ENCODE assay signal across 8 mouse cellular contexts in the genomic region with DNA sequence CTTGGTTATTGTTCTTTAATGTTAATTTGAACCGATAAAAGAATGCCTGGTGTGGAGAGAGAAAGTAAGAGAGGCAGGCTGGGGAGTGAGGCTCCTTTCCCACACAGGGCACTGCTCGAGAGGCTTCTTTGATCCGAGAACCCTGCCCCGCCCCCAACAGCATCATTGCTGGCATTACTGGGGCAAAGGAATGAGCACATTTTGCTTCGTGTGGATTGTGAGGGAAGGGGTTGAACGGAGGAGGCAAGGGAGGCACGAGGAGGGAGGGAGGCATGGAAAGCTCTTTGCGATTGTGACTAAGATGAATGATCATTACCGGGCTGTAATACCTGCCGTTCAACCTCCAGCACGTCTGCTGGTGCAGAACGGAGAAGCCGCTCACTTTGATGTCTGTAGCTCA.
DNase-seq lines count a peak whose midpoint lies in the region; ATAC-seq and TF ChIP-seq lines count a peak whose summit lies in the region.

No protein-coding gene starts in this region.

- 12% methylated on average over 13 of the region's 13 CpGs for WGBS in heart, embryonic 15.5 days
- WGBS in forebrain, embryonic 10.5 days: 4% methylated on average over 13 of the region's 13 CpGs
- WGBS in intestine, postnatal 0 days: 4% methylated on average over 13 of the region's 13 CpGs
- WGBS in liver, postnatal 0 days (ENCODE audit: insufficient replicate concordance): 18% methylated on average over 13 of the region's 13 CpGs
- WGBS in neural tube, embryonic 12.5 days: 2% methylated on average over 13 of the region's 13 CpGs

- H3K9me3 ChIP-seq in heart, embryonic 15.5 days (replicated peaks): no peaks in the 10 kb centered on the region
- no peaks in the 10 kb centered on the region for H3K9me3 ChIP-seq in forebrain, embryonic 10.5 days
- no peaks in the 10 kb centered on the region for H3K9me3 ChIP-seq in intestine, postnatal 0 days (ENCODE audit: control insufficient read depth)
- no peaks in the 10 kb centered on the region for H3K9me3 ChIP-seq in liver, postnatal 0 days (ENCODE audit: low read length)
- no peaks in the 10 kb centered on the region for H3K9me3 ChIP-seq in neural tube, embryonic 12.5 days

- no peak for TF ChIP-seq EP300 in liver, postnatal 0 days (IDR thresholded peaks at IDR 0.05; ENCODE audit: low read depth)

- peaks cover 15% of the 10 kb centered on the region; the same call in 1 of the 2 replicates for H3K4me1 ChIP-seq in heart, embryonic 15.5 days (replicated peaks)
- H3K4me1 ChIP-seq in bone marrow macrophage, adult 2 months (ENCODE audit: control insufficient read depth, insufficient read depth, low read length): peaks cover 28% of the 10 kb centered on the region
- H3K4me1 ChIP-seq in forebrain, embryonic 10.5 days: peaks cover 38% of the 10 kb centered on the region
- no peaks in the 10 kb centered on the region for H3K4me1 ChIP-seq in intestine, postnatal 0 days (replicated peaks; ENCODE audit: control insufficient read depth, insufficient read depth, low read length)
- peaks cover 6% of the 10 kb centered on the region; the same call in 1 of the 2 replicates for H3K4me1 ChIP-seq in liver, postnatal 0 days (ENCODE audit: insufficient read depth)
- peaks cover 29% of the 10 kb centered on the region for H3K4me1 ChIP-seq in neural tube, embryonic 12.5 days

- no peak; the same call in 1 of the 2 replicates for ATAC-seq in heart, embryonic 15.5 days (replicated peaks; ENCODE audit: insufficient number of reproducible peaks, insufficient read depth, low FRiP score, low read depth)
- no peak for ATAC-seq in intestine, postnatal 0 days
- ATAC-seq in liver, postnatal 0 days: no peak
- ATAC-seq in neural tube, embryonic 12.5 days (ENCODE audit: low FRiP score, low read depth): peak; percentile 82
- no peak for ATAC-seq in erythroid progenitor cell, adult 5-6 weeks (replicated peaks; ENCODE audit: low FRiP score, poor library complexity, severe bottlenecking)

- DNase-seq in heart, adult 11 months: no peak
- peak; percentile 55 for DNase-seq in forebrain, embryonic 10.5 days (ENCODE audit: extremely low spot score, low spot score)
- DNase-seq in liver, postnatal 0 days: peak; percentile 24

- peak overlapping the region; percentile 30 for H3K4me3 ChIP-seq in heart, embryonic 15.5 days
- H3K4me3 ChIP-seq in bone marrow macrophage, adult 2 months (ENCODE audit: insufficient read depth, low read length): no peak overlapping the region
- peak overlapping the region; percentile 33 for H3K4me3 ChIP-seq in forebrain, embryonic 10.5 days
- H3K4me3 ChIP-seq in intestine, postnatal 0 days (ENCODE audit: low read depth, low read length): no peak overlapping the region
- H3K4me3 ChIP-seq in liver, postnatal 0 days (ENCODE audit: low read depth, low read length): no peak overlapping the region
- peak overlapping the region; percentile 16; the same call in 1 of the 2 replicates for H3K4me3 ChIP-seq in neural tube, embryonic 12.5 days

- H3K4me2 ChIP-seq in heart, embryonic 15.5 days: peak overlapping the region; percentile 56
- H3K4me2 ChIP-seq in intestine, postnatal 0 days (replicated peaks; ENCODE audit: low read depth): peak overlapping the region; percentile 41
- H3K4me2 ChIP-seq in liver, postnatal 0 days (ENCODE audit: low read depth, low read length): peak overlapping the region; percentile 40
- peak overlapping the region; percentile 56 for H3K4me2 ChIP-seq in neural tube, embryonic 12.5 days (replicated peaks)

- H3K36me3 ChIP-seq in heart, embryonic 15.5 days: no peaks in the 10 kb centered on the region
- H3K36me3 ChIP-seq in forebrain, embryonic 10.5 days (replicated peaks): no peaks in the 10 kb centered on the region
- H3K36me3 ChIP-seq in intestine, postnatal 0 days (ENCODE audit: control insufficient read depth, insufficient read depth): no peaks in the 10 kb centered on the region
- H3K36me3 ChIP-seq in liver, postnatal 0 days (replicated peaks; ENCODE audit: insufficient read depth, low read length): no peaks in the 10 kb centered on the region
- H3K36me3 ChIP-seq in neural tube, embryonic 12.5 days: no peaks in the 10 kb centered on the region

- TF ChIP-seq POLR2A in bone marrow macrophage, adult 2 months (IDR thresholded peaks at IDR 0.05; ENCODE audit: borderline replicate concordance, low read depth, low read length): no peak

- H3K9ac ChIP-seq in heart, embryonic 15.5 days: no peak overlapping the region
- H3K9ac ChIP-seq in intestine, postnatal 0 days (ENCODE audit: low read depth, low read length): no peak overlapping the region
- H3K9ac ChIP-seq in liver, postnatal 0 days (replicated peaks): no peak overlapping the region
- no peak overlapping the region for H3K9ac ChIP-seq in neural tube, embryonic 12.5 days

- no peak for TF ChIP-seq CTCF in bone marrow macrophage, adult 2 months (IDR thresholded peaks at IDR 0.05; ENCODE audit: low read depth, low read length)
- no peak for TF ChIP-seq CTCF in intestine, postnatal 0 days (IDR thresholded peaks at IDR 0.05; ENCODE audit: low read depth)
- no peak for TF ChIP-seq CTCF in liver, postnatal 0 days (IDR thresholded peaks at IDR 0.05; ENCODE audit: low read depth)

- no peaks in the 10 kb centered on the region for H3K27me3 ChIP-seq in heart, embryonic 15.5 days
- peaks cover 65% of the 10 kb centered on the region for H3K27me3 ChIP-seq in forebrain, embryonic 10.5 days (ENCODE audit: poor library complexity, severe bottlenecking)
- no peaks in the 10 kb centered on the region for H3K27me3 ChIP-seq in intestine, postnatal 0 days (replicated peaks; ENCODE audit: control insufficient read depth, insufficient read depth, low read length)
- no peaks in the 10 kb centered on the region for H3K27me3 ChIP-seq in liver, postnatal 0 days (ENCODE audit: insufficient read depth, low read length)
- H3K27me3 ChIP-seq in neural tube, embryonic 12.5 days (replicated peaks): 0 out of 2 replicates have a peak, but pooled peaks cover 7% of the 10 kb centered on the region

- H3K27ac ChIP-seq in heart, embryonic 15.5 days: no peak overlapping the region
- 0 out of 2 replicates have a peak overlapping the region, but pooled peaks have one; percentile 78 for H3K27ac ChIP-seq in bone marrow macrophage, adult 2 months (ENCODE audit: insufficient read depth, low read depth, low read length)
- peak overlapping the region; percentile 53; the same call in 1 of the 2 replicates for H3K27ac ChIP-seq in forebrain, embryonic 10.5 days
- H3K27ac ChIP-seq in intestine, postnatal 0 days (ENCODE audit: low read depth, low read length): no peak overlapping the region
- 0 out of 2 replicates have a peak overlapping the region, but pooled peaks have one; percentile 16 for H3K27ac ChIP-seq in liver, postnatal 0 days (ENCODE audit: low read depth)
- no peak overlapping the region for H3K27ac ChIP-seq in neural tube, embryonic 12.5 days

Comparison
In these comparisons a context has a peak if more than half of its experiments do, and no peak if none do; other contexts are left out.
1. H3K27ac ChIP-seq: peak in bone marrow macrophage, adult 2 months (single experiment), forebrain, embryonic 10.5 days (single experiment) and liver, postnatal 0 days (single experiment); none in heart, embryonic 15.5 days (single experiment), intestine, postnatal 0 days (single experiment) and neural tube, embryonic 12.5 days (single experiment).
2. H3K4me3 ChIP-seq: peak in heart, embryonic 15.5 days (single experiment), forebrain, embryonic 10.5 days (single experiment) and neural tube, embryonic 12.5 days (single experiment); none in bone marrow macrophage, adult 2 months (single experiment), intestine, postnatal 0 days (single experiment) and liver, postnatal 0 days (single experiment).
3. Peak in every context shown above with its lines, with median percentiles within 50 percentile points of each other: H3K4me2 ChIP-seq.